Mouse (Mus musculus) limb, embryonic 15.5 days (tissue): ENCODE data around the gene Top3b. TPM values are rescaled to one million over a fixed set of nuclear protein-coding genes. Genes with fewer than 3 reads are reported as not detected.
"Not testable (repeated sequence)": the region's sequence is repeated elsewhere in the genome, so short reads cannot be mapped to it uniquely, and the experiment has no call there.

ENCODE experiments used
- ATAC-seq: fragments of 200-750 bp; cut with Nextera tagmentation; 2 replicates; pipeline ENCODE4 v1.8.0; 2017; ENCODE audit warnings: low read depth, moderate TSS enrichment; ENCODE audit not compliant: insufficient number of reproducible peaks, low FRiP score, low TSS enrichment
- H3K27ac ChIP-seq: fragments of 300-500 bp; sonication (generic); 2 replicates; pipeline ENCODE4 v1.5.1; 2015; ENCODE audit warnings: moderate library complexity, mild to moderate bottlenecking, inconsistent platforms
- H3K27me3 ChIP-seq: fragments of 300-500 bp; sonication (generic); 2 replicates; pipeline ENCODE4 v1.6.1; 2015; ENCODE audit warnings: inconsistent platforms
- H3K36me3 ChIP-seq: fragments of 300-500 bp; sonication (generic); 2 replicates; pipeline ENCODE4 v1.6.1; 2015; ENCODE audit warnings: inconsistent platforms
- H3K4me1 ChIP-seq: fragments of 300-500 bp; sonication (generic); 2 replicates; pipeline ENCODE4 v1.6.1; 2015; ENCODE audit warnings: inconsistent platforms
- H3K4me2 ChIP-seq: fragments of 300-500 bp; sonication (generic); 2 replicates; pipeline ENCODE4 v1.6.1; 2015; ENCODE audit warnings: mild to moderate bottlenecking, inconsistent platforms
- H3K4me3 ChIP-seq: fragments of 300-500 bp; sonication (generic); 2 replicates; pipeline ENCODE4 v1.5.1; 2015; ENCODE audit warnings: mild to moderate bottlenecking, inconsistent platforms
- H3K9ac ChIP-seq: fragments of 300-500 bp; sonication (generic); 2 replicates; pipeline ENCODE4 v1.6.1; 2015; ENCODE audit warnings: inconsistent platforms
- H3K9me3 ChIP-seq: fragments of 300-500 bp; sonication (generic); 2 replicates; pipeline ENCODE4 v1.6.1; 2016; ENCODE audit warnings: inconsistent platforms
- WGBS: fragments of 180-500 bp; shearing (Covaris S2); methylation state at CpG from one replicate; pipeline ENCODE4 v1.1.7; 2015; 5-methylcytosine and 5-hydroxymethylcytosine counted together
- polyA plus RNA-seq: library from polyadenylated mRNA; unstranded; fragments of >200 nt; fragmentation: Nextera tagmentation; extraction: Ambion mirVana; gene quantifications from 2 replicates; pipeline ENCODE4 v1.2.1, GENCODE M21; 2015

Top3b gene
- polyA plus RNA-seq: 72.0 and 76.4 TPM in 2 replicates

GRCm38 (mm10) chr16:16870617-16871331 is at the start of gene Top3b, which contains the start of gene Vpreb1:
Gene Top3b (plus strand): TSS chr16:16870736.
Gene Vpreb1 (minus strand): TSS chr16:16870843.
- WGBS: under 1% methylated on average over 49 of the region's 49 CpGs

GRCm38 (mm10) chr16:16825476-16825875 is 45.1 kb upstream of the Top3b start:
- H3K36me3 ChIP-seq: no peaks in the 10 kb centered on the region
- 52% methylated on average over 5 of the region's 5 CpGs for WGBS

More at GRCm38 (mm10) chr16:16870617-16871331, at the start of gene Top3b, which contains the start of gene Vpreb1:
- peak within 1 kb of the TSS; percentile 59 for H3K4me2 ChIP-seq
- H3K9ac ChIP-seq: peak within 1 kb of the TSS; percentile 82
- peak within 1 kb of the TSS; percentile 75 for H3K4me3 ChIP-seq
- H3K4me1 ChIP-seq: 0 out of 2 replicates have a peak, but pooled peaks cover 8% of the 10 kb centered on the region
- H3K36me3 ChIP-seq: peaks cover 15% of the 10 kb centered on the region
- peak within 1 kb of the TSS; percentile 97 for H3K27ac ChIP-seq
- H3K27me3 ChIP-seq: no peaks in the 10 kb centered on the region
- H3K9me3 ChIP-seq: no peaks in the 10 kb centered on the region
- peak; percentile 93 for ATAC-seq

GRCm38 (mm10) chr16:16826223-16826622 is 44.3 kb upstream of the Top3b start:
- H3K36me3 ChIP-seq: no peaks in the 10 kb centered on the region
- no peaks in the 10 kb centered on the region for H3K27me3 ChIP-seq
- H3K4me1 ChIP-seq: peaks cover 6% of the 10 kb centered on the region
- H3K4me3 ChIP-seq: no peak overlapping the region
- no peaks in the 10 kb centered on the region for H3K9me3 ChIP-seq
- no peak overlapping the region for H3K4me2 ChIP-seq
- ATAC-seq: no peak
- no peak overlapping the region for H3K9ac ChIP-seq
- no peak overlapping the region for H3K27ac ChIP-seq
- WGBS: 95% methylated on average over 2 of the region's 2 CpGs

More at GRCm38 (mm10) chr16:16825476-16825875, 45.1 kb upstream of the Top3b start:
- H3K27ac ChIP-seq: no peak overlapping the region
- H3K9me3 ChIP-seq: no peaks in the 10 kb centered on the region
- peaks cover 6% of the 10 kb centered on the region for H3K4me1 ChIP-seq
- no peak overlapping the region for H3K9ac ChIP-seq
- no peak overlapping the region for H3K4me2 ChIP-seq
- ATAC-seq: no peak
- no peak overlapping the region for H3K4me3 ChIP-seq
- H3K27me3 ChIP-seq: no peaks in the 10 kb centered on the region

GRCm38 (mm10) chr16:16828757-16829615 is 41.5 kb upstream of the Top3b start, which contains the start of gene Spag6l:
Gene Spag6l (minus strand): TSS chr16:16829456.
- Histone ChIP-seq H3K9ac (no peak within 1 kb of the TSS), H3K4me1 (peaks cover 6% of the 10 kb centered on the region), H3K27me3 (no peaks in the 10 kb centered on the region), H3K4me2 (peak within 1 kb of the TSS; percentile 72), H3K9me3 (no peaks in the 10 kb centered on the region), H3K4me3 (peak within 1 kb of the TSS; percentile 34), H3K27ac (no peak within 1 kb of the TSS), H3K36me3 (no peaks in the 10 kb centered on the region)
- 5% methylated on average over 32 of the region's 33 CpGs for WGBS
- peak; percentile 58 for ATAC-seq

- Histone ChIP-seq H3K36me3 (no peaks in the 10 kb centered on the region), H3K4me3 (no peak overlapping the region), H3K27me3 (no peaks in the 10 kb centered on the region), H3K9me3 (no peaks in the 10 kb centered on the region), H3K4me2 (no peak overlapping the region), H3K9ac (no peak overlapping the region), H3K4me1 (peaks cover 6% of the 10 kb centered on the region), H3K27ac (no peak overlapping the region)
- 0 out of 2 replicates have a peak, but pooled peaks have one; percentile 7 for ATAC-seq
- 86% methylated on average over 3 of the region's 3 CpGs for WGBS
Measured at GRCm38 (mm10) chr16:16829671-16830070, 40.9 kb upstream of the Top3b start.

- H3K27ac ChIP-seq: no peak overlapping the region
- H3K4me3 ChIP-seq: no peak overlapping the region
- no peaks in the 10 kb centered on the region for H3K36me3 ChIP-seq
- H3K27me3 ChIP-seq: no peaks in the 10 kb centered on the region
- H3K4me2 ChIP-seq: no peak overlapping the region
- H3K9ac ChIP-seq: no peak overlapping the region
- H3K4me1 ChIP-seq: no peaks in the 10 kb centered on the region
- ATAC-seq: no peak
- H3K9me3 ChIP-seq: no peaks in the 10 kb centered on the region
Measured at GRCm38 (mm10) chr16:16849196-16849595, 21.3 kb upstream of the Top3b start.

GRCm38 (mm10) chr16:16852411-16852810 is 18.1 kb upstream of the Top3b start:
- Histone ChIP-seq H3K4me1 (no peaks in the 10 kb centered on the region), H3K27me3 (no peaks in the 10 kb centered on the region), H3K27ac (no peak overlapping the region), H3K36me3 (no peaks in the 10 kb centered on the region), H3K9me3 (no peaks in the 10 kb centered on the region), H3K9ac (no peak overlapping the region), H3K4me3 (no peak overlapping the region), H3K4me2 (no peak overlapping the region)
- ATAC-seq: no peak
- WGBS: 85% methylated on average over 3 of the region's 3 CpGs

GRCm38 (mm10) chr16:16854836-16855235 is 15.7 kb upstream of the Top3b start:
- no peaks in the 10 kb centered on the region for H3K4me1 ChIP-seq
- H3K27ac ChIP-seq: no peak overlapping the region
- no peak overlapping the region for H3K4me3 ChIP-seq
- no peaks in the 10 kb centered on the region for H3K36me3 ChIP-seq
- no peaks in the 10 kb centered on the region for H3K9me3 ChIP-seq
- no peak for ATAC-seq
- H3K4me2 ChIP-seq: no peak overlapping the region
- no peaks in the 10 kb centered on the region for H3K27me3 ChIP-seq
- WGBS: 30% methylated on average over 6 of the region's 6 CpGs
- no peak overlapping the region for H3K9ac ChIP-seq

- WGBS: 90% methylated on average over 1 of the region's 1 CpGs
Measured at GRCm38 (mm10) chr16:16855541-16855940, 15.0 kb upstream of the Top3b start.

GRCm38 (mm10) chr16:16856054-16856453 is 14.5 kb upstream of the Top3b start:
- not testable (repeated sequence) for H3K4me1 ChIP-seq, H3K27me3 ChIP-seq

More at GRCm38 (mm10) chr16:16855541-16855940, 15.0 kb upstream of the Top3b start:
- H3K27me3 ChIP-seq: no peaks in the 10 kb centered on the region
- no peaks in the 10 kb centered on the region for H3K9me3 ChIP-seq
- no peaks in the 10 kb centered on the region for H3K4me1 ChIP-seq
- no peak for ATAC-seq
- H3K4me2 ChIP-seq: no peak overlapping the region
- H3K9ac ChIP-seq: no peak overlapping the region
- no peaks in the 10 kb centered on the region for H3K36me3 ChIP-seq
- no peak overlapping the region for H3K4me3 ChIP-seq
- no peak overlapping the region for H3K27ac ChIP-seq

GRCm38 (mm10) chr16:16856731-16857476 is 13.6 kb upstream of the Top3b start:
- H3K27ac ChIP-seq: no peak overlapping the region
- no peaks in the 10 kb centered on the region for H3K9me3 ChIP-seq
- H3K4me2 ChIP-seq: no peak overlapping the region
- H3K9ac ChIP-seq: no peak overlapping the region
- H3K4me3 ChIP-seq: no peak overlapping the region
- ATAC-seq: no peak
- no peaks in the 10 kb centered on the region for H3K4me1 ChIP-seq
- no peaks in the 10 kb centered on the region for H3K36me3 ChIP-seq
- 75% methylated on average over 13 of the region's 13 CpGs for WGBS
- H3K27me3 ChIP-seq: no peaks in the 10 kb centered on the region

More at GRCm38 (mm10) chr16:16856054-16856453, 14.5 kb upstream of the Top3b start:
- not testable (repeated sequence) for H3K27ac ChIP-seq, H3K9ac ChIP-seq, H3K9me3 ChIP-seq, H3K4me3 ChIP-seq, H3K36me3 ChIP-seq, H3K4me2 ChIP-seq, ATAC-seq
- 80% methylated on average over 9 of the region's 9 CpGs for WGBS
